Comparison of ENCODE assay signal across 25 mouse cellular contexts in the genomic region with DNA sequence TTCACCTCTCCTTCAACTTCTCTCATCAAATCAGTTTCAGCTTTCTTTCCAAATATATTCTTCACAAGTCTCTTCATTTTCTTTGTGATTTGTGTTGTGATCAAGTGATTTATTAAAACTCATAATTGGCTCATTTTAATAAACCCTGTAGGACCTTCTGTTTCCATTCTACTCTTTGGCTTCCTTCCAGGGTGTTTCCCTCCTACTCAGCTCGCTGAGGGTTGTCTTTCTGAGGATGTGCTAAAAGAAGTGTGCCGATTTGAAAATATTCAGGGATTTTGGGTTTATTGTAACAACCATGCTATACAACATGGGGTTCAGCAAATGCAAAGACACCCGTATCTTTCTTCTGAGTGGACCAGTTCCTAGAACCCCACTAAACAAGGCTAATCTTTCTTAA.
DNase-seq lines count a peak whose midpoint lies in the region; ATAC-seq and TF ChIP-seq lines count a peak whose summit lies in the region.
"Had no signal": no experiment of that assay in that cellular context is flagged by ENCODE, and none has a peak within 500 bp of the region (broad histone marks: within the 10 kb centered on the region; RNA-seq: fewer than 3 reads in every experiment).

No protein-coding gene starts in this region.

- no peaks in the 10 kb centered on the region for H3K27me3 ChIP-seq in hindbrain, embryonic 10.5 days (ENCODE audit: insufficient read depth, poor library complexity, severe bottlenecking)
- H3K27me3 ChIP-seq in hindbrain, embryonic 12.5 days: no peaks in the 10 kb centered on the region
- H3K27me3 ChIP-seq in lung, embryonic 14.5 days (ENCODE audit: insufficient read depth, low read length): no peaks in the 10 kb centered on the region
- H3K27me3 ChIP-seq: embryonic facial prominence, embryonic 13.5 days; embryonic facial prominence, embryonic 15.5 days; forebrain, embryonic 12.5 days had no signal

- ATAC-seq in hindbrain, embryonic 12.5 days (ENCODE audit: low FRiP score): no peak
- no peak for ATAC-seq in lung, embryonic 14.5 days (ENCODE audit: insufficient read depth)
- peak; percentile 55 for ATAC-seq in CD4-positive, CD25-positive, alpha-beta regulatory T cell, adult 4 months
- peak; percentile 69 for ATAC-seq in inflammation-experienced regulatory T-cells, adult 6 months
- ATAC-seq in monocyte, adult 5-6 weeks (replicated peaks; ENCODE audit: insufficient number of reproducible peaks, low FRiP score, low TSS enrichment, poor library complexity, severe bottlenecking): no peak
- ATAC-seq: forebrain, embryonic 14.5 days; forebrain, embryonic 16.5 days had no signal

- H3K4me3 ChIP-seq in hindbrain, embryonic 10.5 days: no peak overlapping the region
- H3K4me3 ChIP-seq in hindbrain, embryonic 12.5 days: no peak overlapping the region
- no peak overlapping the region for H3K4me3 ChIP-seq in lung, embryonic 14.5 days (ENCODE audit: low read depth, low read length)
- no peak overlapping the region for H3K4me3 ChIP-seq in lung, adult 2 months (replicated peaks; ENCODE audit: extremely low read depth, low read depth, low read length)
- H3K4me3 ChIP-seq: embryonic facial prominence, embryonic 13.5 days; embryonic facial prominence, embryonic 15.5 days; erythroblast, embryonic 14.5 days; forebrain, embryonic 10.5 days; forebrain, embryonic 12.5 days had no signal

- no peak for DNase-seq in hindbrain, embryonic 10.5 days (ENCODE audit: low spot score)
- DNase-seq in lung, embryonic 14.5 days: peak; percentile 72
- DNase-seq in lung, adult 2 months: no peak
- no peak for DNase-seq in ovary, adult 18-20 months (ENCODE audit: low spot score)
- DNase-seq: adrenal gland, adult 2 months; adrenal gland, postnatal 10 days; adrenal gland, postnatal 25 days; cerebellum, adult 11 months; cerebellum, adult 18-20 months; cerebellum, adult 8-10 months; cerebellum, adult 9-11 months; cerebellum, postnatal 14 days; cerebellum, postnatal 36 days; embryo, embryonic 11 days had no signal

- no peak for TF ChIP-seq CTCF in lung, embryonic 14.5 days (IDR thresholded peaks at IDR 0.05; ENCODE audit: low read depth)
- TF ChIP-seq CTCF in lung, adult 2 months (IDR thresholded peaks at IDR 0.05; ENCODE audit: insufficient read depth, low read length): no peak

- H3K9me3 ChIP-seq in hindbrain, embryonic 10.5 days: no peaks in the 10 kb centered on the region
- H3K9me3 ChIP-seq in hindbrain, embryonic 12.5 days (replicated peaks): no peaks in the 10 kb centered on the region
- H3K9me3 ChIP-seq in lung, embryonic 14.5 days (ENCODE audit: low read depth, low read length): no peaks in the 10 kb centered on the region
- H3K9me3 ChIP-seq: embryonic facial prominence, embryonic 13.5 days; embryonic facial prominence, embryonic 15.5 days; forebrain, embryonic 10.5 days; forebrain, embryonic 12.5 days had no signal

- no peak for TF ChIP-seq POLR2A in lung, adult 2 months (IDR thresholded peaks at IDR 0.05; ENCODE audit: borderline replicate concordance, extremely low read depth, low read depth, low read length)

- H3K9ac ChIP-seq in hindbrain, embryonic 12.5 days: no peak overlapping the region
- H3K9ac ChIP-seq in lung, embryonic 14.5 days: no peak overlapping the region
- H3K9ac ChIP-seq: embryonic facial prominence, embryonic 13.5 days; embryonic facial prominence, embryonic 15.5 days; forebrain, embryonic 12.5 days had no signal

- no peaks in the 10 kb centered on the region for H3K36me3 ChIP-seq in hindbrain, embryonic 10.5 days
- no peaks in the 10 kb centered on the region for H3K36me3 ChIP-seq in hindbrain, embryonic 12.5 days
- H3K36me3 ChIP-seq in lung, embryonic 14.5 days (ENCODE audit: insufficient read depth): no peaks in the 10 kb centered on the region
- H3K36me3 ChIP-seq: embryonic facial prominence, embryonic 13.5 days; embryonic facial prominence, embryonic 15.5 days; forebrain, embryonic 10.5 days; forebrain, embryonic 12.5 days had no signal

- H3K27ac ChIP-seq in hindbrain, embryonic 10.5 days: peak overlapping the region; percentile 2; the same call in 1 of the 2 replicates
- no peak overlapping the region for H3K27ac ChIP-seq in hindbrain, embryonic 12.5 days
- H3K27ac ChIP-seq in lung, embryonic 14.5 days (ENCODE audit: low read depth): peak overlapping the region; percentile 14; the same call in 1 of the 2 replicates
- H3K27ac ChIP-seq: embryonic facial prominence, embryonic 13.5 days; embryonic facial prominence, embryonic 15.5 days; forebrain, embryonic 12.5 days had no signal

- 95% methylated on average over 3 of the region's 3 CpGs for WGBS in hindbrain, embryonic 10.5 days
- 92% methylated on average over 3 of the region's 3 CpGs for WGBS in hindbrain, embryonic 12.5 days
- WGBS in lung, embryonic 14.5 days: 45% methylated on average over 3 of the region's 3 CpGs
- WGBS in lung, adult 2 months: 70% methylated on average over 3 of the region's 3 CpGs

- H3K4me1 ChIP-seq in hindbrain, embryonic 10.5 days (replicated peaks): peaks cover 32% of the 10 kb centered on the region
- H3K4me1 ChIP-seq in hindbrain, embryonic 12.5 days: peaks cover 7% of the 10 kb centered on the region
- H3K4me1 ChIP-seq in lung, embryonic 14.5 days (ENCODE audit: insufficient read depth): peaks cover 40% of the 10 kb centered on the region
- peaks cover 5% of the 10 kb centered on the region; the same call in 1 of the 2 replicates for H3K4me1 ChIP-seq in lung, adult 2 months (ENCODE audit: control insufficient read depth, insufficient read depth, low read length)

- H3K4me2 ChIP-seq in hindbrain, embryonic 12.5 days (replicated peaks): no peak overlapping the region
- no peak overlapping the region for H3K4me2 ChIP-seq in lung, embryonic 14.5 days
- H3K4me2 ChIP-seq: embryonic facial prominence, embryonic 13.5 days; embryonic facial prominence, embryonic 15.5 days; forebrain, embryonic 12.5 days had no signal

Comparison
In these comparisons a context has a peak if more than half of its experiments do, and no peak if none do; other contexts are left out.
1. ATAC-seq: peak in CD4-positive, CD25-positive, alpha-beta regulatory T cell, adult 4 months (single experiment) and inflammation-experienced regulatory T-cells, adult 6 months (single experiment); none in hindbrain, embryonic 12.5 days (single experiment), lung, embryonic 14.5 days (single experiment) and monocyte, adult 5-6 weeks (single experiment).